Mouse (Mus musculus) splenic B cell, adult 2 months (primary cell): ENCODE data around the gene Afm.

Experiments
- DNase-seq: peaks from one replicate; pipeline ENCODE4 v3.0.0-alpha.2; 2011; ENCODE audit warnings: low read depth, low spot score
- H3K27me3 ChIP-seq: 2 replicates; pipeline ENCODE4 v1.6.1; 2012; ENCODE audit warnings: mild to moderate bottlenecking, low read length, moderate library complexity, mixed read lengths; ENCODE audit not compliant: control insufficient read depth, poor library complexity, insufficient read depth, severe bottlenecking
- H3K36me3 ChIP-seq: 2 replicates; pipeline ENCODE4 v1.6.1; 2012; ENCODE audit warnings: mild to moderate bottlenecking, low read length, moderate library complexity, mixed read lengths; ENCODE audit not compliant: control insufficient read depth, poor library complexity, insufficient read depth, severe bottlenecking

The Afm gene

DNA sequence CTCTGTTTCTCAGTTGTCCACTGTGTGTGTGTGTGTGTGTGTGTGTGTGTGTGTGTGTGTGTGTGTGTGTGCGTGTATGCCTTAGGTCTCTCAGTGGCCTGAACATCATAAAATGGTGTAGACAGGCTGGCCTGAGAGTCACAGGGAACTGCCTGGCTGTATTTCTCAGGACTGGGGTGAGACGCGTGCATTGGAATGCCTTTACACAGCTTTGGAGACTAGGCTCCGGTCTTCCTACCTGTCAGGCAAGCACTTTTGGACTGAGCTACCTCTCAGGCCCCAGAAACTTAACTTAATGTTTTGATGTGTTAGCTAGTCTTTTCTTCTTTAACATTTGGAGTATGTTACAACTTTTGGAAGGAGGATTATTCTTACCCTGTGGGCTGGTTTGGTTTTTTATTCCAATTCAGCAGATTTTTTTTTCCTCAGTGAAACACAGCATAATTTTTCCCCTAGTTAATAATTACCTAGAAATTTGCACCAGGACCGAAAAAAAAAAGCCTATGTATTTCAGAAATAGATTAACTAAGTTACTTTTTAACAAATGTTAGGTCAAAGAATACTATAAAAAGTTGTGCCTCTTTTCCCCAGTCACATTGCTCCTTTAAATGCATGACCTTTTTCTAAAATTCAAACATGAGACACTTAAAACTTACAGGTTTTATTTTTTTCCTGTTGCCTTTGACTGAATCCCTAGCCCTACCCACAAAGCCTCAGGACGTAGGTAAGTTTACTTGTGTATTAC, at the start of gene Afm:
TSS of gene Afm (plus strand) at position 577 of the 745 bp plus-strand sequence.
- H3K36me3 ChIP-seq, result no peaks in the 10 kb centered on the region
- no peak for DNase-seq
- H3K27me3 ChIP-seq, result no peaks in the 10 kb centered on the region

GRCm38 (mm10) chr5:90470836-90471235, 47.9 kb upstream of the Afm start:
- DNase-seq, result no peak
- Histone ChIP-seq H3K27me3 (no peaks in the 10 kb centered on the region), H3K36me3 (no peaks in the 10 kb centered on the region)

DNA sequence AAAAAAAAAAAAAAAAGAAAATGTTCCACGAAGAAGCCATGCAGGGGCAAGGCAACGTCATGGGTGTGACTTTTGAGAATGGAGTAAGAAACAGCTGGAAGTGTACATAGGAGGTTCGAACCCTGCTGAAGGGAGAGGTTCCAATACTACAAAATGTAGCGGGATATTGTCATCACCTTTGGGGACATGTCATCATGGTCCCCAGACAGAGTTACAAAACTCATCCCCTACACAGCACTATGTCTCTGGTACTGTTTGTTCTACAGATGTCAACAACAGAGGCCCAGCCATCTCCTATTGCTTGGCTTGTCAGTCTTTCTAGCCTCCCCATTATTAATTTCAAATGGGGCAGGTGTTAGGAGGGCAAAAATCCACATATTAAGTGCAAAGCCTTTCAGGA, 44.8 kb upstream of the Afm start:
- no peaks in the 10 kb centered on the region for H3K36me3 ChIP-seq
- DNase-seq, result no peak
- H3K27me3 ChIP-seq, result no peaks in the 10 kb centered on the region

- H3K36me3 ChIP-seq, result no peaks in the 10 kb centered on the region
- no peaks in the 10 kb centered on the region for H3K27me3 ChIP-seq
- DNase-seq, result no peak
These were observed 44.4 kb upstream of the Afm start for GRCm38 (mm10) chr5:90474369-90474768.

- no peak for DNase-seq
- Histone ChIP-seq H3K36me3 (no peaks in the 10 kb centered on the region), H3K27me3 (no peaks in the 10 kb centered on the region)
These were observed 42.0 kb upstream of the Afm start for GRCm38 (mm10) chr5:90476741-90477140.

- no peaks in the 10 kb centered on the region for H3K27me3 ChIP-seq
- peak; percentile 7 for DNase-seq
- H3K36me3 ChIP-seq, result no peaks in the 10 kb centered on the region
These were observed 41.2 kb upstream of the Afm start for GRCm38 (mm10) chr5:90477308-90478140.

DNA sequence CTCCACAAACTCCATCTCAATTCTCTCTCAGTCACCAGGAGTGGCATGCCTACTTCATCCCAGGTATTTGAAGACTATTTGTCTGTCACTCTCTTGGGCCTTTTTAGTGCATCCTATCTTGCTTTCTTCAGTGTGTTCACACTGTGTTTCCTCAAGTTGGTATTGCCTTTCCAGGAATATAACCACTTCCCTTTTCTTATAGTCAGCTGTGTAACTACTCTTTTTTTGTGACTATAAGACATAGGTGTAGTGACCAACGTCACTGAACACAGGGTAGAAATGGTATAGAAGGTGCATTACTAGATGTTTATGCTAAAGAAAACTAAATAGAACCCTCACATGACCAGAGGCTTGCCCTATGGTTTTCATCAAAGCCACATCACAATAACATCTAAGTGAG, 39.8 kb upstream of the Afm start:
- H3K36me3 ChIP-seq, result no peaks in the 10 kb centered on the region
- no peaks in the 10 kb centered on the region for H3K27me3 ChIP-seq
- peak; percentile 5 for DNase-seq

GRCm38 (mm10) chr5:90485597-90485996, 33.1 kb upstream of the Afm start:
- Histone ChIP-seq H3K27me3 (no peaks in the 10 kb centered on the region), H3K36me3 (no peaks in the 10 kb centered on the region)
- no peak for DNase-seq

GRCm38 (mm10) chr5:90488323-90488722, 30.4 kb upstream of the Afm start:
- no peak for DNase-seq
- H3K36me3 ChIP-seq, result no peaks in the 10 kb centered on the region

DNA sequence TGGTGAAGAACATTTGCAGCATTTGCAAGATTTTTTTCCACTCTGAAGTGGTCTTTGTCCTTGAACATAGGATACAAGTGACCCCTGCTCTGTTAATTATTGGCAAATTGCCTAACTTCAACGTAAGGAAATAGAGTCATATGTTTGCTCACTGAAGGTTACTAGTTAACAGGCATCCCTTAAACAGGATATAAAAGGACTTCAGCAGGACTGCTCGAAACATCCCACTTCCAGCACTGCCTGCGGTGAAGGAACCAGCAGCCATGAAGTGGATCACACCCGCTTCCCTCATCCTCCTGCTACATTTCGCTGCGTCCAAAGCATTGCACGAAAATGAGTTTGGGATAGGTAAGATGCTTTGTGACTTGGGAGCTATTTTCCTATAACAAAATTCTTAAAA, 28.2 kb upstream of the Afm start, which contains the start of gene Afp:
TSS of gene Afp (plus strand) at position 220 of the 400 bp plus-strand sequence.
- DNase-seq, result no peak
- H3K36me3 ChIP-seq, result no peaks in the 10 kb centered on the region
- no peaks in the 10 kb centered on the region for H3K27me3 ChIP-seq

More at GRCm38 (mm10) chr5:90488323-90488722, 30.4 kb upstream of the Afm start:
- no peaks in the 10 kb centered on the region for H3K27me3 ChIP-seq

DNA sequence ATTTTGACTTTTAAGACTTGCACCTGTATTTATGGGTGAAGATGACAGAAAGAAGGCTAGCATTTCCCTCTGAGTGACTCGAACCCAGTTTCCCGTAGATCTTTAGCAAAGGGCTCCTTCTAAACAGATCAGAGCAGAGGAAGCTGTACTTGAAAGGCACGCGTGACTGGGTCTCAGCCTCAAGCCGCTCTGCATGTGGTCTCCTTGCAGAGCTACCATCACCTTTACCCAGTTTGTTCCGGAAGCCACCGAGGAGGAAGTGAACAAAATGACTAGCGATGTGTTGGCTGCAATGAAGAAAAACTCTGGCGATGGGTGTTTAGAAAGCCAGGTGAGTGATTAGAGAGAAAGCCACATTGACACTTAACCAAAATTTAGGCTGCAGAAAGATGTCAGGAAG, 26.3 kb upstream of the Afm start:
- H3K36me3 ChIP-seq, result no peaks in the 10 kb centered on the region
- no peaks in the 10 kb centered on the region for H3K27me3 ChIP-seq
- peak; percentile 69 for DNase-seq

- DNase-seq, result no peak
- no peaks in the 10 kb centered on the region for H3K27me3 ChIP-seq
- H3K36me3 ChIP-seq, result no peaks in the 10 kb centered on the region
These were observed 24.4 kb upstream of the Afm start for GRCm38 (mm10) chr5:90494308-90494707.

- Histone ChIP-seq H3K27me3 (no peaks in the 10 kb centered on the region), H3K36me3 (no peaks in the 10 kb centered on the region)
- DNase-seq, result no peak
These were observed 19.2 kb upstream of the Afm start for GRCm38 (mm10) chr5:90499509-90499908.

DNA sequence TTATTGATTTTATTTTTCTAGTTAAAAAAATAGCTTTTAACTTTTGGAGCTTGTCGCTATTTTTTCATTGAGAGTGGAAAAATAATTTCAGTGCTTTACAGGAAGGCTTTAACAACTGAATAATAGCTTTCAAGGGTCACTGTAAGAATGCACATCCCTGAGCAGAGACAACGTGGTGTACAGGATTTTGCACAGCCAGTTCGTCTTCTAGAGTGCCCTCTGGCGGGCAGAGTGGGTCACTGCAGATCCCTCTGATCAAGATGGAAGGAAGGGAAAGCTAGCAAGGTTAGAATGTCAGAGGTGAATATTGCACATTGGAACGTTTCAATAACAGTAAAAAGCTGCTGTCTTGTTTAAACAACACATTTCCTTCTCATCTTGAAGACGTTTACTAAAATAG, 18.0 kb upstream of the Afm start:
- DNase-seq, result peak; percentile 78
- no peaks in the 10 kb centered on the region for H3K27me3 ChIP-seq
- no peaks in the 10 kb centered on the region for H3K36me3 ChIP-seq

- no peak for DNase-seq
- no peaks in the 10 kb centered on the region for H3K27me3 ChIP-seq
- H3K36me3 ChIP-seq, result no peaks in the 10 kb centered on the region
These were observed 17.0 kb upstream of the Afm start for GRCm38 (mm10) chr5:90501752-90502151.
